Mouse (Mus musculus) layer of hippocampus, adult 2 months (tissue): ENCODE measurements at regions not wholly inside any gene's neighbourhood (a gene's known extent, or its start where the extent isn't known, plus 50 kb on each side); places are given as distances from the start of the nearest gene placed in this dataset.

Source experiments
- DNase-seq, 2 experiments: peaks; one replicate each; pipeline ENCODE4 v3.0.0; 2022; ENCODE audit warnings: low spot score in 2 of 2
- H3K27ac ChIP-seq: fragments of 200-600 bp; 2 replicates; pipeline ENCODE4 v1.8.1; 2022
- H3K4me3 ChIP-seq: fragments of 200-600 bp; 2 replicates; pipeline ENCODE4 v1.8.1; 2022; ENCODE audit warnings: mild to moderate bottlenecking
- CTCF ChIP-seq: fragments of 200-600 bp; conservative IDR thresholded peaks from 2 replicates; pipeline ENCODE4 v1.8.1; 2022; ENCODE audit warnings: antibody characterized with exemption, mild to moderate bottlenecking, moderate library complexity

GRCm38 (mm10) chr2:93135324-93135723 is 52.0 kb upstream of the Trp53i11 start:
- TF ChIP-seq CTCF: no peak
- H3K27ac ChIP-seq: no peak overlapping the region

GRCm38 (mm10) chr2:93133301-93133971 is 53.9 kb upstream of the Trp53i11 start:
- no peak overlapping the region for H3K27ac ChIP-seq
- TF ChIP-seq CTCF: no peak
- no peak overlapping the region for H3K4me3 ChIP-seq
- no peak for DNase-seq

More at GRCm38 (mm10) chr2:93135324-93135723, 52.0 kb upstream of the Trp53i11 start:
- DNase-seq: no peak
- H3K4me3 ChIP-seq: no peak overlapping the region

GRCm38 (mm10) chr2:93131825-93132623 is 55.3 kb upstream of the Trp53i11 start:
- Histone ChIP-seq H3K4me3 (no peak overlapping the region), H3K27ac (no peak overlapping the region)
- TF ChIP-seq CTCF: no peak
- peak; percentile 13 to 30 for DNase-seq

GRCm38 (mm10) chr2:93131236-93131635 is 56.1 kb upstream of the Trp53i11 start:
- no peak overlapping the region for H3K27ac ChIP-seq
- no peak overlapping the region for H3K4me3 ChIP-seq
- TF ChIP-seq CTCF: no peak
- no peak for DNase-seq

- no peak for DNase-seq
- Histone ChIP-seq H3K4me3 (no peak overlapping the region), H3K27ac (no peak overlapping the region)
- TF ChIP-seq CTCF: no peak
Measured at GRCm38 (mm10) chr2:93129176-93129575, 58.2 kb upstream of the Trp53i11 start.

- H3K27ac ChIP-seq: no peak overlapping the region
- no peak for TF ChIP-seq CTCF
- H3K4me3 ChIP-seq: no peak overlapping the region
- peak in 1 of 2 experiments; percentile 20 for DNase-seq
Measured at GRCm38 (mm10) chr2:93126595-93127165, 60.7 kb upstream of the Trp53i11 start.

- TF ChIP-seq CTCF: no peak
- no peak overlapping the region for H3K4me3 ChIP-seq
- DNase-seq: no peak
- no peak overlapping the region for H3K27ac ChIP-seq
Measured at GRCm38 (mm10) chr2:93126112-93126511, 61.2 kb upstream of the Trp53i11 start.

GRCm38 (mm10) chr2:93124866-93125467 is 62.4 kb upstream of the Trp53i11 start:
- no peak for TF ChIP-seq CTCF
- Histone ChIP-seq H3K27ac (no peak overlapping the region), H3K4me3 (no peak overlapping the region)
- DNase-seq: no peak

- TF ChIP-seq CTCF: no peak
- no peak for DNase-seq
- H3K4me3 ChIP-seq: no peak overlapping the region
- no peak overlapping the region for H3K27ac ChIP-seq
Measured at GRCm38 (mm10) chr2:93123829-93124228, 63.5 kb upstream of the Trp53i11 start.

- Histone ChIP-seq H3K4me3 (no peak overlapping the region), H3K27ac (no peak overlapping the region)
- TF ChIP-seq CTCF: no peak
- no peak for DNase-seq
Measured at GRCm38 (mm10) chr2:93120386-93120785, 67.0 kb upstream of the Trp53i11 start.

GRCm38 (mm10) chr2:93119001-93119400 is 68.3 kb upstream of the Trp53i11 start:
- DNase-seq: no peak
- no peak overlapping the region for H3K27ac ChIP-seq

GRCm38 (mm10) chr2:93115303-93115702 is 69.3 kb upstream of the Prdm11 start:
- no peak for DNase-seq
- Histone ChIP-seq H3K27ac (no peak overlapping the region), H3K4me3 (no peak overlapping the region)
- TF ChIP-seq CTCF: no peak

More at GRCm38 (mm10) chr2:93119001-93119400, 68.3 kb upstream of the Trp53i11 start:
- TF ChIP-seq CTCF: no peak
- no peak overlapping the region for H3K4me3 ChIP-seq

GRCm38 (mm10) chr2:93113929-93114328 is 68.0 kb upstream of the Prdm11 start:
- H3K4me3 ChIP-seq: no peak overlapping the region
- no peak for TF ChIP-seq CTCF
- no peak for DNase-seq
- H3K27ac ChIP-seq: no peak overlapping the region
